Mouse (Mus musculus) WW6 (cell line): Measurements from ENCODE around the gene Prss22.
"Not testable (repeated sequence)": the region's sequence is repeated elsewhere in the genome, so short reads cannot be mapped to it uniquely, and the experiment has no call there.

Source experiments
- DNase-seq: peaks from one replicate; pipeline ENCODE4 v3.0.0-alpha.2; 2013; ENCODE audit warnings: low read depth, low spot score

Prss22 gene

GRCm38 (mm10) chr17:23947486-23947885, 50.4 kb downstream of the Prss22 start:
- not testable (repeated sequence) for DNase-seq
